Mouse (Mus musculus): Measurements from ENCODE around the gene Ciz1.
A peak's percentile ranks its signal among the peaks of the same experiment; 100 is the strongest.

Gene Ciz1

DNA sequence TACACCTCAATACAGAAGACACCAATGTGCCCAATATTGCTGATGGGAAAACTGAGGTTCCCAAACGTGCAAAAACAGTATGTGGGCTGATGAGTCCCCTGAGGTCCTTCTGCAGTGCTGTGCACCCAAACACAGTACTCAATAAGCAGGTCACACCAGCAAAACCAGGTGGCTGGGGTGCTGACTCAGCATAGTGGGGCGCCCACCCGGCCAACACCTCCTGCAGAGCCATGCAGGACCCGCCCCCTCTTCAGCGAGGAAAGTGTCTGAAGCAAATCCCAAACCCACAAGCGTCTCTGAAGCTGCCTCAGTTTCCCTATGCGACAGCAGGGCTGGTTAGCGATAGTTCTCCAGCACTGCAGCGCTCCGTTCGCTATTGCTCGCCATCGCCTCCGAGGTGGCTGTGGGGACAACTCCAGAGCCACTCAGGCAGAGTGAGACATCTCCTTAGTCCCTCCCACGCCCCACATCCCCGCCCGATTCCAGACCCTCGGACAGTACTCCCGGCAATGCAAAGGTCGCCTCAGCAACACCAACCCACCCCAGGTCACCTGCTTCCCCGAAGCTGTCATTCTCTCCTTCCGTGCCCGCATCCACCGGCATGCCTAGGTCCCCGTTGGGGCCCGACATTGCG is 29.1 kb downstream of the Ciz1 start:
- peak; percentile 21 for DNase-seq

DNA sequence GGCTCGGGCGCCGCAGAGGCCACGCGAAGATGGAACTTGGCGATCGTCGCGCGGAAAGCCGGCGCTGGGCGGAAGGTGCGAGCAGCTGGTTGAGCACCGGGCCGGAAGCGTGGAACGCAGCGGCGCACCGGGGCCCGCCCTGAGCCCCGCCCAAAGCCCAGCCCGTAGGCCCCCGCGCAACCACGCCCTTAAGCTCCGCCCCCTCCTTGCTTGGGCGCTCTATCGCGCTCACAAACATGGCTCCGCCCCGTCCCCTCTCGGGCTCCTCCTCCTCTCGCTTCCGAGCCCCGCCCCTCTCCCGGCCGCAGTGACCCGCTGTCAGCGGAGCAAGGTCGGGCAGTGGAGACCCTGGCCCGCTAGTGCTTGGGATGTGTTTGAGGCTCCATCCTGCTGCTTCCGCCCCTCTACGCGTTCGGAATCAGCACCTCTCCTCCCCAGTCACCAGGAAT is 29.7 kb downstream of the Ciz1 start, which contains the start of gene 1110008P14Rik:
Gene 1110008P14Rik, minus strand, starts transcription at position 164 of the 449 bp plus-strand sequence.
- peak; percentile 97 for DNase-seq

DNA sequence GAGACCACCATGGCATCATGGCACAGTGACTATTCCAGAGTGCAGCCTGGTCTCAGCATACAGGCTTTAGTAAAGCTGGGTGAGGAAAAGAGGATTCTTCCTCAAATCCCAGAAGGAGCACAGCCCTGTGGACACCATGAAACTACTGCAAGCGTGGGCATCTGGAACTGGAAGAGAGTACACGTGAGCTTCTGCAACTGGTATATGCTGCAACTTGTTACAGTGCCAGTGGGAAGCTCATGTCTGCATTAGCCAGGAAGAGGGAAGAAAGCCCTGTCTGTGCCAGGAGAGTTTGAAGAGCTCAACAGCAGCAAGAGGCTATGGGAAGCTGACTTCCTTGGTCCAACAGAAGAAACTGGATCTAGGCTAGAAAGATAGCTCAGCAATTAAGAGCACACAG is 30.6 kb downstream of the Ciz1 start:
- DNase-seq, result no peak

DNA sequence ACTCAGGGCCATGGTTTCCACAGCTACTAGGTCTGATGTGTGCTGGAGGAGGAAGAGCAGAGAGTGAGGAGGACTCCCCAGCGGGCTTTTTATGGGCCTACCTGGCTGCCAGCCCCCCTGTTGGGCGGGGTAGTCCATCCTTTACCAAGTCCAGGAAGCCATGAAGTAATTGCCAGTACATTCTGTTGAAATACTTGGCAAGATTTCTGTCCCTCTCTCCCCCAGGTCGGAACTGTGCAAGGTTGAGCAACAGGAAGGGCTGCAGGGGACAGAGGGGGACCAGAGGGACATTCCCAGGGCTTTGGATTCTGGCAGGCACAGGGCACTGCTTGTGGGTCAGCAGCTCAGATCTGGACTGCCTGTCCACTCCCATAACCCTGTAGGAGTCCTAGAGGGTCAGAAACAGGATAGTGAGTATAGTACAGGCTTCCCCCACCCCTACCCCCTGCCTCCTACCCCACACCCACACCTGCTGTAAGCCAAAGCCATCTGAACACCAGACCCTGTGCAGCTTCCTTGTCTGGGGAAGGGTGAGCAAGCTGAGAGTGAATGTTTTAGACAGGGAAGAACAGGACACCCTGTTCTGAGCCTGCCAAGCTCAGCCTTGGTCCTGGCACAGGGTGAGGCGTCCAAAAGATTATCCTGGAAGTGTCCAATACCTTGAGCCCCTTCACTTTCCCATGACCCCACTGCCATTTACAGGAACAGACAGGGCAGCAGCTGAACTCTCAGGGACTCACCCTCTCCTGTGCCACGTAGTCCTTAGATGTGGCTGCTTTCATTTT is 35.8 kb downstream of the Ciz1 start, which contains the start of gene Lcn2:
Gene Lcn2, minus strand, starts transcription at position 547 of the 785 bp plus-strand sequence.
- peak; percentile 60 for DNase-seq

DNA sequence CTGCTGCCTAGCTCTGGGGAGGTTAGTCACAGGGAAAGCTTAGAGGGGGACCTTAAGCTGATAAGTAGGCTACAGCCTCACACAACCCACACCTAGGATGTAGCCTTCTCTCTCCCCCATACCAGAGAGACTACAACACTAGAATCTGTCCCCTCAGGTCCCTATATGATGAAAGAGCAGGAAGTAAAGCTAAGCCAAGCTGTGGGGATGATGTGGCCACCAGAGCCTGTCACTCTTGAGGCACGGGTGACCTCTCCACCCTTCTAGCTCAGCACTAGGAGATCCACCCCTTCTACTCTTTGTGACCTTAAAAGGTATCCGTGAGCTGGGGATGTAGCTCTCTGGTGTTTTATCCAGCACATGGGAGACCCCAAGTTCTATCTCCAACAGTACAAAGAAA is 37.0 kb downstream of the Ciz1 start:
- no peak for DNase-seq

DNA sequence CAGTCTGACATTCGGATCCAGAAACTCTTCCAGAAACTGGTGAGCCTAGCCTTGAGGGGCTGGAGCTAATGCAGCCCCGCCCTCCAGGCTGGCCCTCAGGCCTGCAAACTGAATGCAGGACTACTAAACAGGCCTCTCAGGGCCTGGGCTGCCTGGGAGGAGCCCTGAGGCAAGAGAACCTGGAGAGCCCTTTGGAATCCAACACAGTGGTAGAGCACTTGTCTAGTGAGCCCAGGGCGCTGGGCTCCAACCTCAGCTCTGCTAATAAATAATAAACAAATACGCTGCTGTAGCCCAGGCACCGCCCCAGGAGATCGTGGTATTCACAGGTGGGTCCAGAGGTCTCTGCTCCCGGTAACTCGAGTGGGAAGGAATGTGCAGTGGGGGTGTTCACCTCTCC is 38.7 kb downstream of the Ciz1 start:
- peak; percentile 65 for DNase-seq

DNA sequence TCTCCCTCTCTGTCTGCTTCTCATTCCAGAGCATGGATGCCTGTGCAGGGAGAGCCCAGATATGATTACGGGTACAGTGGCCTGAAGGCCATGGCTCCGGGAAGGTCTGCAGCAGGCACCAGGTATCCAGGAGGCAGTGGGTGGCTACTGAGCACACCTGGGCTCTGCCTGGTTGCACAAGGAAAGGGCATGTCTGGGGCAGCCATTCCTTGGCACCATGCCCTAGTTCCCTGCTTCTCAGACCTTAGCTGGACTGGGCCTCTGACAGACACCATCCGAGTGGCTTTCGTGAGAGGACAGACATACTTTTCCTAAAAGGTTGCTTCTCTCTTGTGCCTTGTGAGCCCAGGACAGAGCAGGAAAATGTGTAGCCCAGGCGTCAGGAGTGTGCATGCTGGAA is 39.9 kb downstream of the Ciz1 start:
- peak; percentile 72 for DNase-seq

DNA sequence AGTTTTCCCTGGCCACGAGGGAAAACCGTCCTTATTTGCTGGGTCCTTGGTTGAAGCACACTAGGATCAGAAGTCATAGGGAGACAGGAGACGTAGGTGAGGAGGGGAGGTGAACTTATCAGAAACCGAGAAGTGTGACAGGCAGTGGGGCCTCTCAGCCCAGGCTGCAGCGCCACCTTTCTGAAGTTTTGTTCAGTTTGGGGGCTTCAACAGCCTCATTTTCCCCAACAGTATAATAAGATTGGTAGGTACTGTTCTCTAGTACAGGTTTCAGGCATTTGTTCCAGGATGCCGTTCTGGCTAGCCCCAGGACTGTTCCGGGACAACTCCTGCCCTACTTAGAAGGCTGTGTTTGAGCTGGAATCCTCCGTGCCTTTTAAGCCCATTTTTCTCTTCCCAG is 42.8 kb downstream of the Ciz1 start:
- peak; percentile 69 for DNase-seq

DNA sequence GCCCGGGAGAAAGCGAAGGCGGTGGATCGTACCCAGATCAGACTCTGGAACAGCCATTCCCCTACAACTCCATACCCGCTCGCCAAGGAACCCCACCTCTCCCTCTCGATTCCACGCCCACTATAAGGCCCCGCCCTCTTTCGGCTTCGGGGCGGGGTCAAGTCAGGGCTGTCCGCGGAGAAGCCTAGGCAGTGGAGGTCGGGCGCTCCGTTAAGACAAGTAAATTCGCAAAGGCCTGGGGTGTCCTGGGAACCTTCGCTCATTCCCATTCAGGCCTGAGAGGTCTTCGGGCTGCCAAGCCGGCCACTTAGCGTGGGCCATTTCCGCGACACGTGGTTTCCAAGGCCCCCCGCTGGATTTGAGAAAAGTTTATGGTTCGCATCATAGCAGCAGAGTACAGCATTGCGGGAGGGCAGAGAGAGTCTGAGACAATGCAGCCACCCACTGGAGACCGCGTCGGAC is 43.4 kb downstream of the Ciz1 start, which contains the start of gene Ptges2:
Gene Ptges2, plus strand, starts transcription at position 413 of the 462 bp plus-strand sequence.
- peak; percentile 94 for DNase-seq

DNA sequence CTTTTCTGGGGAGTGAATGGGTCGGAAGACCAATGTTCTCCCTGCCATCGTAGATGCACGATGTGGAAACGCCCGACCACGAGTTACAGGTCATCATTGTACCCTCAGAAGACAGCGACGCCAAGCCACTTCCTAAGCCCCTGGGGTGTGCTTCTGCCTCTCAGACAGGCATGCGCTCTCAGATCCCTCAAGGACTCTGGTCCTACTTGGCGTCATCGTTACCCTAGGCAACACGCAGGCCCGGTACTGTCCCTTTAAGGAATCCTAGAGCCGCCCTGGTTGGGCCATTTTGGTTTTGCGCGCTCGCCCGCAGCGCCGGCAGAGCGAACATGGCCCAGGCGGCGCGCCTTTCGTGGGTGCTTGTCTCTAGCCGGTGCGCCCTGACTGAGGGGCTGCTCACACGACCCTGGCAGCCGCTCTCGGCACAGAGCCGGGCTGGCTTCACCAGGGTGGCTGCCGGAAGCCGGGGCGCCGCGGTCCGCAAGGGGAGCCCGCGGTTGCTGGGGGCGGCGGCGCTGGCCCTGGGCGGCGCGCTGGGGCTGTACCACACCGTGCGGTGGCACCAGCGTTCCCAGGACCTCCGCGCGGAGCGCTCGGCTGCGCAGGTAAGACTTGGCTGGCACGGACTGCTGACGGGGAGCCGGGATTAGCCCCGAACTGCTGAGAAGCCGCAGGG is 44.0 kb downstream of the Ciz1 start:
- peak; percentile 97 for DNase-seq

DNA sequence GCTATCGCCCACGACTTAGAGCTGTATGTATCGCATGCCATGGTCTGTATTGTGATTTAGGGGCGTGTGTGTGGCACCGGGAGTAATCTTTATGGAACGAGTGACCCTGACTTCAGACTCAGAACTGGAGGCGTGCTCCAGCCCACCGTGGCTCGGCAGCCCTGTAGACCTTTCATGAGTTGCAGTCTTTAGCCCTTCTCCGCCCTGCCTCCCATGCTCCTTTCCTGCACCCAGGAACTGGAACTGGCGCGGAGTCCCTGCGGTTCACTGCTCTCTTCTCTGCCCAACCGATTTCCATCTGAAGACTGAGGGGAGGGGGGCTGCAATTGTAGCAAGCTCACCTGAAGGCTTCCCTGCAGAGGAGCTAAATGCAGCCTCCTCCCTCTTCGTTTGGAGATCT is 44.6 kb downstream of the Ciz1 start:
- DNase-seq, result no peak

DNA sequence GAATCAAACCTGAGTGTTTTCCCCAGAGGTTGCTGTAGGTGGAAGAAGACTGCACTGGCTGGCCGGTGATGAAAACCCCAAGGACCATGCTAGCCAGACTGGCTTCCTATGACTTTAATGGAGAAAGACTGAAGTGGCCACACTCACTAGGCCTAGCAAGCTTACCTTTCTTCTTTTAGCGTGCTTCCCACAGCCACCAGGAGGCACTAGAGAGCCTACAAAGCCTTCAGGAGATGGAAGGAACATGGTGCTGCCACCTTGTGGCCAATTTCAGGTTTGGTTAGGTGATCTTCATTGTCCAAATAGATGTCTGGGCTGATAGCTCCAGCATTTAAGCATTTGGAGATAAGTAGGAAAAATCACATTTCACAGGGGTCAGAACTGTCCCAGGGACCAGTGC is 52.5 kb downstream of the Ciz1 start:
- peak; percentile 99 for DNase-seq

DNA sequence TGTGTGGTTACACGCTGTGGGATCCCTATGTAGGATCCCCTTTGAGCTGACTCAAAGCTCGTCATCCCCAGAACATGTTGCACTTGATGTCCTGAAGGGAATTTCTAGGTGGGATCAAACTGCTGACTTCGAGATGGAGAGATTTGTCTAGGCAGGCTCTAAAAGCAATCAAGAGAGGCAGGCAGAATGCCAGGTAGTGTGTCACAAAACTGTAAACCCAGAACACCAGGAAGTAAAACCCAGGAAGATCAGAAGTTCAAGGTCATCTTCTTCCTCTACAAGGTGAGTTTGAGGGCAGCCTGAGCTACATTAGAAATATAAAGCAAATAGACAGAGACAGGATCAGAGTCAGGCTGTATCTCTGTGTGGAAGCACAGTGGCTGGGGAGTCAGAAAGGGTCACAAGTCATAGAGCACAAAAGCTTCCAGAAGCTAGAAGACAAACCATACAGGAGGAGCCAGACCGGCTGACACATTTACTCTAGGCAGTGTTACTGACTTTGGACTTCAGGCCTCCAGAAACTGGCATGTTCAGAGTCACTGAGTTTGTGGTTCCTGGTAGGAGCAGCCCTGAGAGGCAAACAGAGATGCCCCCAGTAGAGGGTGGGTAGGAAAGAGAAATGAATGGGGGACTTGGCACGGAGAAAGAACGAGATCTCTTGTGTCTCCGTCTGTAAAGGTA is 55.2 kb downstream of the Ciz1 start:
- DNase-seq, result no peak

DNA sequence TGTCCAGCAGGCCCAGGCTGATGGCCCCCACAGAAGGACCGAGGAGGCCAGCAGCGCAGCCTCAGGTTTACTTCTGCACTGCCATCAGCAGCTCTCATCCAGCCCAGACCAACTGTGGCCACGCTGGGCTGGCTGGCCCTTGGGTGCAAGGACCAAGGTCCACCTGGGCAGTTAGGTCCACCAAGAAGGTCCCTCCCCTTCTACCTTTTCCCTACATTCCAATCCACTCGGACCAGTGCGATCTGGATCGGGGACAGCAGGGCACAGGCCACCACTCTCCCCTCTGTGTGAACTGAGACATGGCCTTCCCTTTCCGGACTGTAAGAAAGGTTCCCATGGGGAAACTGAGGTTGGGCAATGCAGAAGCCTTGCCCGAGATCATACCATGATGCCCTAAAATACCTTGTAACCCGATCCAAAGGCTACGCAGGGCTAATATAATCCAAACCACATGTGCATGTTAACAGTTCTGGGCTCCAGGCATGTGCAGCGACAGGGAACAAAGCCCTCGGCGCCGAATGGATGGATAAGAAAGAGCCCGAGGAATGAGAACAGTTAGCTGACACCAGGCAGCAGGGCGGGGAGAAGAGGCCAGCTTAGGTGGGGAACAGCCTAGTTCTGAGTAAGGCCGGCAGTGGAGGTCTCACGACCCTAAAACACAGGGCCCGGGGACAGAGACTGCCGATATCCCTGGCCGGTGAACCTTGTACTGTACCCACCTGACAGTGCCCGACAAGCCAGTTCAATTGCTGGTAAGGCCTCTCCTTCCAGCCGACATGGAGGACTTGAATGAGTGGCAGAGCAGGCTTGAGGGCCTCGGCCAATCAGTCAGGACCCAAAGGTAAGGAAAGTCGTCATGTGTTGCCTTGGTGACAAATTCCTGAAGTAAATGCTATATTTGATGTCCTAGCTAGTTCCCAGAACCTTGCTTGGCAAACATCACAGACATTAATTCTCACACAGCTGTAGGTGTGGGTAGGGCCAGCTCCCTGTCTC is 56.6 kb downstream of the Ciz1 start:
- DNase-seq, result peak; percentile 51

DNA sequence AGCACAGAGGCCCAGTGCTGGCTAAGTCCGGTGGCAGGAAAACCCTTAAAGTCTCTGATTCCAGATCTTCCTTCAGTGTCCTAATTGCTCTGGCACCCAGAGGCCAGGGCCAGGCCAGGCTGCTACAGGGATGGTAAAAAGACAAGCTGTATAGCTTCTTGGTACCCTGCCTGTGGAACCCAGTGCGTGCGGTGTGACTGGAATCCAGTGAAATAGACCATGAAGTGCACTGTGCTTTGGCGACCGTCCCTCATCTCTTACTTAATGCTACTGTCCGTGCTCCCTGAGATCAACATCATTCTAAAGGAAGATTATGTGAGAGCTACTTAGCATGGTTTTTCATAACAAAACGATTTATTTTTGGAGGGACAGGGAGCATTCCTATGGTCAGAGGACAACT is 59.3 kb downstream of the Ciz1 start:
- no peak for DNase-seq

DNA sequence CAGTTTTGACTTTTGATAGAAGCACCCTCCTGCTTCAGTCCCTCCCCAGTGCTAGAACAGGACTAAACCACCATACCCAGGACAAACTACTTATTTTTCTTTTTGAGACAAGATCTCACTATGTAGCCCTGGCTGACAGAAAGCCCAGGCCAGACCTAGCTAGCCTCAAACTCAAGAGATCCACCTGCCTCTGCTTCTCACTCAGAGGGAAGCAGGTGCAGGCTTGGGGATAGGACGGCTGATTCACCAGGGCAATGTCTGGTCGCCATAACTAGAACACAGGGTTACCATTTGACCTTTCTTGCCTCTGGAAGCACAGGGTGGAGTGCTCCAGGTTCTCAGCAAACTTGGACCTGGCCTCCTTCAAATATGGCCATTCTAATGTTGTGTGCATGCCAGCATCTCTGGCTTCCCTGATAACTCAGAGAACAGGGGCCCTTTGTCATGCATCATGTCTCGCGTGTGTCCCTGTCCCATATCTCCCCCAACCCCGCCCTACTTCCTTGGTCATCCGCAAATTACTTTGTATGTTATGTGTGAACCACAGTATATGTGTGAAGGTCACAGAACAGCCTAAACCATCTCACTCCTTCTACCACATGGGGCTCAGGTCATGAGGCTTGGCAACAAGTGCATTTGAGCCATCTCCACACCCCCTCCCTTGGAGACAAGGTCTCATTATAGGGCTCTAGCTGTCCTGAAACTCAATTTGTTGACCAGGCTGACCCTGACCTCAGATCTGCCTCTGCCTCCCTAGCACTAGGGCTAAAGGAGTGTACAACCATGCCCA is 60.8 kb downstream of the Ciz1 start:
- no peak for DNase-seq

DNA sequence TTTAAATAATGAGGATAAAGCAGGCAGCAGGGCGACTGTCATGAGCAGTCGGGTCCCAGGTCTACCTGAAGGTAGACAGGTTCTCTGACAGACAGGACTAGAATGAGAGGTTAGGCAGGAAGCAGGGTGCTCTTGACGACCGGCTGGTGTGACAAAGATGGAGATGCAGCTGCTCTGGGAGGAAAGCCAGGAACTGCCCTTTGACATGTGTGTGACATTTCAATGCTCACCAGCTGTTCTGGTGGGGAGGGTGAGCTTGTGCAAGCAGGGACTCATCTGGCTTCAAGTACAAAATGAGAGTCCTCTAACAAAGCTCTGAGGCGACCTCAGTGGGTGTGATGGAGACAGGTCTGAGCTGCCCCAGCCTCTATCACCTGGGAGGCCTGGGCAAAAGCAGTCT is 61.8 kb downstream of the Ciz1 start:
- peak; percentile 70 for DNase-seq

DNA sequence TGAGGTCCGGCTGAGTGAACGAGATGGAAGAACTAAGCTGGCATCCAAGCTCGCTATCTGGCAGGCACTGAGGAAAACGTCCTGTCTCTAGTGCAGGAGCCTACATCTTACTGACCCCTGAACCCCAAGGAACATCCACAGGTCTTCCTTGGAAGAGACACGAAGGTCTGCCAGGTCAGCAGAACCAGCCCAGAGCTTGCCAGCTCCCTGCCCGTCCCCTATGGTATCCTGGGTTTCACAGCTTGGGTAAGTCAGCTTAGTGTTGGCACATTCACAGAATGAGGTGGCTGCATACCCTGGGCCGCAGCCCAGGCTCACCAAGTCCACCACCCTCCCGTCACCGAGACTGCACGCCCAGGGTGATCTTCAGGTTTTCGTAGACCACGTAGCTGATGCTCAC is 63.7 kb downstream of the Ciz1 start:
- DNase-seq, result no peak

DNA sequence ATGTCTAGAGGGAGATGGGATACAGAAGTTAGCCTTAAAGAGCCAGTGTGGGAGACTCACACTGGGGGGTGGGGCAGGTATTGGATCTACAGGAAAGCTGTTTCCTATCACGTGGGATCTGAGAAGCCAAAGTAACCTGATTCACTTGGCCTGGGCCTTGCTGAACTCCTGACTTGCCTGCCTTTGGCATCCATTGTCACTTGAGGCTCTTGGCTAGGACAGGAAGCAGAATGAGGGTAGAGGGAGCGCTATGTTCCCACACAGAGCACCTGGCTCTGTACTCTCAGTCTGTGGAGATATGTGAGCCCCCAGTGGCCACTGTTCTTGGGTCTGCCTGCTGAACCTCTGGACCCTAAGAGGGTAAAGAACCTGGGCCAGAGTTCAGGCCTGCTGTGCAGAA is 64.4 kb downstream of the Ciz1 start:
- DNase-seq, result no peak

DNA sequence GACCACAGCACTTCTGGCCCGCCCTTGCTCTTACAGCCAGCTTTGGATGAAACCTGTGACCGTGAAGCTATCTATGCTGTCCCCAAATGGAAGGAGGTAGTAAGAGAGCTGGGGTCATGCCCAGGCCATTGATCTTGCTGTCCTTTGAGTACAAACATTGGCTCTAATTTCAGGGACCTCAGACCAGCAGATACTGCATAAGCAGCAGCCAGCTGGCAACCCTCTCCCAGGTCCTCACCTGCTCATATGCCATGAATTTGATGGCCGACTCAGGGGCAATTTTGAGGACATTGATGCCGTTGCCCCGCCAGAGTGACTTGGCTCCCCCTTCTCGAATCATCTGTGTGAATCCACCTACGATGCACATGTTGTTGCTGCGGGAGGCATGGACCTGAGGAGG is 65.4 kb downstream of the Ciz1 start:
- DNase-seq, result no peak

Measured in lung, postnatal 36 days (tissue).